Mouse (Mus musculus) urinary bladder, adult 2 months (tissue): ENCODE results near the gene Mrgpre. TPM values are rescaled to one million over a fixed set of nuclear protein-coding genes. Genes with fewer than 3 reads are reported as not detected.

Source experiments
- DNase-seq: peaks from one replicate; pipeline ENCODE4 v3.0.0; 2022; ENCODE audit warnings: low spot score
- polyA plus RNA-seq: library from polyadenylated mRNA; depleted of rRNA; stranded (reverse); fragments of >200 nt; gene quantifications from 2 replicates; pipeline ENCODE4 v1.2.3, GENCODE M21; 2012; rRNA removed

The Mrgpre gene
- polyA plus RNA-seq, 1 experiment = 1.2 TPM

- DNase-seq = peak; percentile 81
Observed at GRCm38 (mm10) chr7:143739511-143740461, 44.5 kb downstream of the Mrgpre start.

- DNase-seq = no peak
Observed at GRCm38 (mm10) chr7:143738601-143739006, 45.7 kb downstream of the Mrgpre start.

GRCm38 (mm10) chr7:143738194-143738593 lies 46.1 kb downstream of the Mrgpre start:
- DNase-seq = no peak

GRCm38 (mm10) chr7:143733746-143734145 lies 50.6 kb downstream of the Mrgpre start:
- no peak for DNase-seq

- no peak for DNase-seq
Observed at GRCm38 (mm10) chr7:143729886-143730285, 54.4 kb downstream of the Mrgpre start.

Other genes with a start within 250 kb of the Mrgpre start
- 133 and 136 TPM in 2 replicates for gene Nap1l4, start 235.4 kb downstream of the Mrgpre start, polyA plus RNA-seq
- 29.1 and 30.1 TPM in 2 replicates for gene Cars, start 184.4 kb downstream of the Mrgpre start, polyA plus RNA-seq
- 1.4 and 1.6 TPM in 2 replicates for gene Tnfrsf26, start 155.8 kb downstream of the Mrgpre start, polyA plus RNA-seq
- gene Tnfrsf22, start 134.8 kb downstream of the Mrgpre start, polyA plus RNA-seq = 8.3 and 9.4 TPM in 2 replicates
- 5.6 and 6.8 TPM in 2 replicates for gene Tnfrsf23, start 98.6 kb downstream of the Mrgpre start, polyA plus RNA-seq
- gene Osbpl5, start 27.5 kb downstream of the Mrgpre start, polyA plus RNA-seq = 67.2 and 73.7 TPM in 2 replicates
- 0.08 TPM in 1 of 2 replicates, not detected in the other for gene Mrgprg, start 17.5 kb downstream of the Mrgpre start, polyA plus RNA-seq
- gene Nadsyn1, start 38.3 kb upstream of the Mrgpre start, polyA plus RNA-seq = 9.7 and 11.3 TPM in 2 replicates
- gene Dhcr7, start 38.6 kb upstream of the Mrgpre start, polyA plus RNA-seq = 30.5 and 37.0 TPM in 2 replicates
- gene Gm498, start 82.3 kb upstream of the Mrgpre start, polyA plus RNA-seq = not detected in 2 replicates
- gene Shank2, start 217.4 kb upstream of the Mrgpre start, polyA plus RNA-seq = 5.4 and 6.9 TPM in 2 replicates